ENCODE assay signal across 9 mouse cellular contexts in genomic region chr9:77964084-77964483, GRCm38 (mm10). TPM values are rescaled to one million over a fixed set of nuclear protein-coding genes. Genes with fewer than 3 reads are reported as not detected.
DNase-seq lines count a peak whose midpoint lies in the region; ATAC-seq lines count a peak whose summit lies in the region.
"Had no signal": no experiment of that assay in that cellular context is flagged by ENCODE, and none has a peak within 500 bp of the region (broad histone marks: within the 10 kb centered on the region; RNA-seq: fewer than 3 reads in every experiment).

No protein-coding gene starts in this region.

- H3K9ac ChIP-seq in neural tube, embryonic 11.5 days (ENCODE audit: low read length), result 0 out of 2 replicates have a peak overlapping the region, but pooled peaks have one; percentile 6

- H3K27ac ChIP-seq in heart, embryonic 10.5 days, result peak overlapping the region; percentile 76
- peak overlapping the region; percentile 81 for H3K27ac ChIP-seq in hindbrain, embryonic 10.5 days
- peak overlapping the region; percentile 42; the same call in 1 of the 2 replicates for H3K27ac ChIP-seq in neural tube, embryonic 11.5 days (ENCODE audit: low read depth, low read length)

- H3K4me3 ChIP-seq in heart, embryonic 10.5 days, result no peak overlapping the region
- no peak overlapping the region for H3K4me3 ChIP-seq in hindbrain, embryonic 10.5 days
- H3K4me3 ChIP-seq in neural tube, embryonic 11.5 days (ENCODE audit: low read depth, low read length), result no peak overlapping the region

- 48% methylated on average over 14 of the region's 14 CpGs for WGBS in heart, embryonic 10.5 days
- 27% methylated on average over 14 of the region's 14 CpGs for WGBS in hindbrain, embryonic 10.5 days
- WGBS in neural tube, embryonic 11.5 days, result 39% methylated on average over 14 of the region's 14 CpGs

- H3K4me2 ChIP-seq in neural tube, embryonic 11.5 days (ENCODE audit: low read depth), result no peak overlapping the region

- no peaks in the 10 kb centered on the region for H3K27me3 ChIP-seq in heart, embryonic 10.5 days (ENCODE audit: insufficient read depth, poor library complexity, severe bottlenecking)
- no peaks in the 10 kb centered on the region for H3K27me3 ChIP-seq in hindbrain, embryonic 10.5 days (ENCODE audit: insufficient read depth, poor library complexity, severe bottlenecking)
- no peaks in the 10 kb centered on the region for H3K27me3 ChIP-seq in neural tube, embryonic 11.5 days (ENCODE audit: control insufficient read depth, insufficient read depth, low read length)

- ATAC-seq in neural tube, embryonic 11.5 days (ENCODE audit: insufficient read depth, low FRiP score, low TSS enrichment), result no peak
- no peak for ATAC-seq in megakaryocyte, adult 5-6 weeks (ENCODE audit: poor library complexity, severe bottlenecking)

- peaks cover 20% of the 10 kb centered on the region; the same call in 1 of the 2 replicates for H3K36me3 ChIP-seq in heart, embryonic 10.5 days
- peaks cover 50% of the 10 kb centered on the region for H3K36me3 ChIP-seq in hindbrain, embryonic 10.5 days
- H3K36me3 ChIP-seq in neural tube, embryonic 11.5 days (ENCODE audit: control insufficient read depth, insufficient read depth, low read length), result no peaks in the 10 kb centered on the region; the same call in 1 of the 2 replicates

- H3K9me3 ChIP-seq in heart, embryonic 10.5 days, result no peaks in the 10 kb centered on the region
- no peaks in the 10 kb centered on the region for H3K9me3 ChIP-seq in hindbrain, embryonic 10.5 days
- no peaks in the 10 kb centered on the region for H3K9me3 ChIP-seq in neural tube, embryonic 11.5 days (ENCODE audit: control insufficient read depth, low read length)

- peaks cover 47% of the 10 kb centered on the region for H3K4me1 ChIP-seq in heart, embryonic 10.5 days
- H3K4me1 ChIP-seq in hindbrain, embryonic 10.5 days (replicated peaks), result peaks cover 32% of the 10 kb centered on the region
- H3K4me1 ChIP-seq in neural tube, embryonic 11.5 days (ENCODE audit: control insufficient read depth, insufficient read depth, low read length), result peaks cover 3% of the 10 kb centered on the region; the same call in 1 of the 2 replicates

- no peak for DNase-seq in heart, embryonic 10.5 days (ENCODE audit: low spot score)
- DNase-seq in heart, postnatal 4 days, result no peak
- DNase-seq in hindbrain, embryonic 10.5 days (ENCODE audit: low spot score), result peak; percentile 61
- DNase-seq in kidney, postnatal 25 days, result peak; percentile 65 to 85
- no peak for DNase-seq in neural tube, embryonic 11.5 days (ENCODE audit: low spot score)
- DNase-seq in adrenal gland, postnatal 4 days (ENCODE audit: low spot score in 2 of 2), result no peak
- DNase-seq in left cerebral cortex, postnatal 36 days (ENCODE audit: low spot score in 2 of 2), result no peak
- DNase-seq: lung, postnatal 4 days had no signal

- intact Hi-C loops in left cerebral cortex, postnatal 36 days (cut with DNase I), result no loop called here

RNA-seq across cellular contexts. Expression of gene Elovl5, which starts 46.9 kb away (rescaled TPM):
- polyA plus RNA-seq in heart, embryonic 10.5 days (2016; fragmentation: Nextera tagmentation; extraction: Ambion mirVana), result 93.6 and 93.9 TPM in 2 replicates
- total RNA-seq in heart, postnatal 4 days (2021), result 10 to 100 TPM; 64.3 to 67.8 TPM
- polyA plus RNA-seq in hindbrain, embryonic 10.5 days (2016; fragmentation: Nextera tagmentation; extraction: Ambion mirVana), result 72.7 and 92.1 TPM in 2 replicates
- polyA plus RNA-seq in neural tube, embryonic 11.5 days (2014; fragmentation: Nextera tagmentation; extraction: Ambion mirVana), result 96.1 and 98.2 TPM in 2 replicates
- 45.0 and 49.3 TPM in 2 replicates for total RNA-seq in megakaryocyte, adult 5-6 weeks (2015)
- total RNA-seq in megakaryocyte, adult 5-6 weeks (2017), result 52.0 and 52.8 TPM in 2 replicates
- total RNA-seq in adrenal gland, postnatal 4 days (2021), result 100 to 1,000 TPM; 226 to 250 TPM
- 10 to 100 TPM; 62.2 to 68.7 TPM for total RNA-seq in left cerebral cortex, postnatal 36 days (2021)

Comparison
In these comparisons a context has a peak if more than half of its experiments do, and no peak if none do; other contexts are left out.
1. DNase-seq: peak in hindbrain, embryonic 10.5 days (single experiment) and kidney, postnatal 25 days (2 of 2); none in heart, embryonic 10.5 days (single experiment), heart, postnatal 4 days (single experiment), neural tube, embryonic 11.5 days (single experiment), adrenal gland, postnatal 4 days (0 of 2) and left cerebral cortex, postnatal 36 days (0 of 2).
2. Peak in every context shown above with its lines, with median percentiles within 50 percentile points of each other: H3K27ac ChIP-seq.